Mouse (Mus musculus) ES-Bruce4 (cell line): Measurements from ENCODE around the gene Ankrd33b.

Experiments used
- CTCF ChIP-seq: IDR thresholded peaks from one replicate; pipeline ENCODE4 v1.8.1; 2011; ENCODE audit warnings: low read depth, low read length
- EP300 ChIP-seq: IDR thresholded peaks from 2 replicates; pipeline ENCODE4 v1.6.1; 2011; ENCODE audit warnings: low read depth, low read length; ENCODE audit not compliant: insufficient read depth
- POLR2A ChIP-seq: IDR thresholded peaks from one replicate; pipeline ENCODE4 v1.8.1; 2011; ENCODE audit warnings: low read length; ENCODE audit not compliant: insufficient read depth

DNA sequence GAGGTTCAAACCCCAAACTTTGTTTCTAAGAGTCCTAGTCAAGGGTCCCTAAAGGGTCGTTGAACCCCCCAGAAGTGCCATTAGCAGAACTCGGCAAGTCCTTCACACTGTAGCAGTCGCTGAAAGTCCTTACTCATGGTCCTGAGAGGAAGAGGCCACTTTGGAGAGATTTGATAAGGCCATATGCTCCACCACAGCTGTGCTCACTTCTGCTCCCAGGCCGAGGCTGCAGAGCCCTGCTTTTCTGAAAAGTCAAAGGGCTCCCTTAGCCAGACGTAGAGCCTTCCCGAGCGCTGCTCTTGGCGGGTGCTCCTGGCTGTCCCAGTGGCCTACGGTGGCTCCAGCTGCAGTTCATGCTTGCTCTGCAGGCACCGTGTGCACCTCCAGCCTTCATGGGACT, 94.0 kb downstream of the Ankrd33b start:
- no peak for TF ChIP-seq CTCF
- TF ChIP-seq EP300, result no peak
- TF ChIP-seq POLR2A, result no peak
